Mouse (Mus musculus) cerebellum, adult 9-10 months (tissue): ENCODE measurements at regions not wholly inside any gene's neighbourhood (a gene's known extent, or its start where the extent isn't known, plus 50 kb on each side); places are given as distances from the start of the nearest gene placed in this dataset.
A peak's percentile ranks its signal among the peaks of the same experiment; 100 is the strongest.

Source experiments
- DNase-seq: peaks from one replicate; pipeline ENCODE4 v3.0.0; 2022

DNA sequence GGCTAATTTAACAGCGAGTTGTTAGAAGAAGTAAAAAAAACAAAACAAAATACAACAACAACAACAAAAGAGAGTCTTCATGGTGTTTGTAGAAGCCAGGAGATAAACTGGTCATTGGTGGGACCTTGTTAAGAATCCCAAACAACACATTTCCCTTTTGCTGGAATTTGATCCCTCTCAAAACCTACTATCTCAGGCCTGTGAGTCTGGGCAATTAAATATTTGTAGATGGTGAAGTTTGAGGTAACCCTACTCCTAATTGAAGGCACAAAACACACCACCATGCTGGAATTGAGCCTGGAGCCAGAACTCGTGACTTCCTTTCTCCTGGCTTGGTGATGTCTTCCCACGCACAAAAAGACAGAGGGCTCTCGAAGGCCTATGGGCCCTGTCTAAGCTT is 65.4 kb upstream of the Akt3 start:
- DNase-seq: no peak

DNA sequence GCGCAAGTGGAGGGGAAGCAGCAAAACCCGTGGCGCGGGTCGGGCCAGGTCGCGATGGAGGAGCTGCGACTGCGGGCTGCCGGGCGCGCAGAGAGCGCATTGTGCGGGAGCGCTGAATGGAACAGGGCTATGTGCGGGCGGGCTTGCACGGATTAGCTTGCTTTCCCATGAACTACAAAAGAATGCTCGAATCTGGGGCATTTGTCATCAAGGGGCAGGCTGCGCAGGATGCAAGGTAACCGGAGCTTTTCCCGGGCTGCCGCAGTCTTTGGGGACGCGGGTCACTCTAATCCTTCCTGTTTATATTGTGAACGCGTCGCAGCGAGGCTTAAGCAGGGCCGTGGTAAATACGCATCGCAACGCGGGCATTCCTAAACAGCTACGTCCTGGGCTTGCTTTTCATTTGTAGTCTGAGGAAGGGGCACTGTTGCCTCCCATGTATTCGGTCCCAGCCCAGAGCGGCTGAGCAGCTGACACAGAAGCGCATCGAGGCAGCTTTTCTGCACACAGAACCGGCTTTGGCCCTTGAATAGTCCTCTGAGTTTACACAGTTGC is 64.8 kb upstream of the Akt3 start:
- peak; percentile 39 for DNase-seq

DNA sequence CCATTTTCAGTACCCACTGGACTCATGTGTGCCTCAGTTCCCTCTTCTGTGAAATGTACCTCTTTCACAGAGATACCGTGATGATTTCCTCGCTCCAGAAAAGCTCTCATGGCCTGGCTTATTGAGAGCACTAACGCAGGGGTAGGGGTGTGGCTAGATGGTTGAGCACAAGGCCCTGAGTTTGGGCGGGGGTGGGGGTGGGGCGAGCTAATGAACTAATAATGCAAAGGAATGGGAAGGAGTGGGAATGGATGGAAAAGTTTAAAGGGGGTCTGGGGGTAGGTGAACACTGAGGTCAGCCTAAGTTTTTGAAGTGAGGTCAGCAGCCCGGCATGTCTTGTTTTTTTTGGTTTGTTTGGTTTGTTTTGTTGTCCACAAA is 64.3 kb upstream of the Akt3 start:
- no peak for DNase-seq

DNA sequence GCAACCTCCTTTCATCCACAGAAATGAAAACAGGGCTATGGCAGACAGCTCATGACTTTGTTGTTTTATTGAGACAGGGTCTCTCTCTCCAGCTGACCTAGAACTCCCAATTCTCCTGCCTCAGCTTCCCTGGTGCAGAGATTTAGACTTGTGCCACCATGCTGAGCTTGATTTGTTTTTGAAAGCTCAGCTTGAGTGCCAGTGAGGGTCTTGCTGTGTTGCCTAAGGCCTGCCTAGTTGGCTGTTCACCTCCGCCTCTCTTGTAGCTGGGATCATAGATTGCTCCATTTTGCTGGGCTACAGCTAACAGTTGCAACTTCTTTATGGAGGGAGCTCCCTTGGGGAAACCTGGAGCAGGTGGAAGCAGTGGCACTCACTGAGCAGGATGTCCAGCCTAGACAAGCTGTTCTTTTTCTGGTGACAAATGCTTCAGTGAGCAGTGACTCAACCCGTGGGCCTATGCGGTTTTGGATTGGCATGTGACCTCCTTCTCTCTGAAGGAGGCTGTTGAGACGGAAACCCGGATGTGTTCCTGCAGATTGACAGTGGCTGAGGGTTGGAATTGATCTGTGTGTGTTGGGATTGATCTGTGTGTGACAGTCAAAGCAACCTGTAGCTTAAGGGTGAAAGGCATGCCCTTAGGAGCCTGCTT is 63.8 kb upstream of the Akt3 start:
- DNase-seq: peak; percentile 58

DNA sequence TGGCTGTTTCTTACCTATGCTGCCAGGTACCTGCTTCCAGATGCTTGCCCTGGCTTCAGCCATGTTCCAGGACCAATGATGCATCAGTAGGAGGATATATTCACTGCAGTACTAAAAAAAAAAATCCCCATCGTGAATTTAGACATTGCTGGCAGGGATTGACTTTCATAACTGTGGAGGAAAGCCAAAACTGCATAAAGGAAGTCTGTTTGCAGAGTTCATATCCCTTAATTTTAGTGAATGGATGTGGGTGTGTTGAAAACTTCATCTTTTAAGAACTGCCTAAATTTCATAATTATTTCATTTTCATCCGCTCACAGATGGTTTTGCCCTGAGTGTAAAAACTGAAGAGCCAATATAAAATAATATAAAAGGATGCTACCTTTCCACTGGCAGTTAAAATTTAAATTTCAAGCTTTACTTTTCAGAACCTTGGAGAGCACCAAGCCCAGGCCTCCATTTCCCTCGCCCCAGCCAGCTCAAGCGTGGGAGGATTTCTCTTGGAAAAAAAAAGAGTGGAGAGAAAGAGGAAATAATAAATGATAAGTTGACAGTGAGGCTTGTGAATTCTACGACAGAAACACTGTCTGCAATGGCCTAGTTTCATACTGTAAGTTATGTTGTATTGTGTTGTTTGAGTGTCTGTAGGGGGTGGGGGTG is 50.3 kb upstream of the Akt3 start:
- DNase-seq: no peak
